Mouse (Mus musculus): ENCODE measurements around the gene Sapcd1.

GRCm38 (mm10) chr17:35028315-35028714 lies 499 bp upstream of the Sapcd1 start:
- TF ChIP-seq CTCF (IDR thresholded peaks at IDR 0.05; ENCODE audit: extremely low read depth, insufficient read depth, low read length) (no peak), POLR2A (IDR thresholded peaks at IDR 0.05; ENCODE audit: extremely low read depth, insufficient read depth, low read length) (no peak)

Data from cortical plate, adult 2 months (tissue).